Mouse (Mus musculus): ENCODE measurements around the gene Clec4a3. TPM values are rescaled to one million over a fixed set of nuclear protein-coding genes. Genes with fewer than 3 reads are reported as not detected.

Gene Clec4a3
- total RNA-seq (2023; ENCODE audit: inconsistent age), result 3.7 to 7.1 TPM (median 4.7 TPM) in 4 replicates

DNA sequence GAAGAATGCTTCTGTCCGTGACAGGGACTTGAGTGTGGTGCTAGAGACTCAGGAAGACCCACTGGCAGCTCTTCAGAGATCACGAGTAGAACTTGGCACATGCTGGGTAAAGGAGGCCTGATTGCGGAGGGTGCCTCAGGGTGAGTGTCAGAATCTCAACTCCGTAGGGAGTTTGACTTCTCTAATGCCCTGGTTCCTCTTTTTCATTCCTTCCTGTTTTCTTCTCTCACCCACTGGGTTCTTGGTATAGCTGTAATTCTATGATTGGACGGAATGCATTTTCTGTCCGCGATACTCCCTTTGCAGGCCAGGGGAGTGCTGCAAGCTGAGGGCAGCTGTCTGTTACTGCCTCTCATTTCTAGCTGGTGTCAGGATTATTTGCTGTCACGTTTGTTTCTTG is at the start of gene Clec4a3:
TSS of gene Clec4a3 (plus strand) at position 115 of the 400 bp plus-strand sequence.

GRCm38 (mm10) chr6:122921451-122921850 is 30.9 kb upstream of the Clec4a3 start, which contains the start of gene Clec4a1:
Clec4a1 (plus strand) TSS chr6:122921848.

GRCm38 (mm10) chr6:122989876-122990437 is 37.6 kb downstream of the Clec4a3 start, which contains the start of gene Clec4a4:
Clec4a4 (plus strand) TSS chr6:122990367.

Other genes with a start within 250 kb of the Clec4a3 start
- not detected in 4 replicates for gene Nanog, start 245.0 kb upstream of the Clec4a3 start, total RNA-seq (2023; ENCODE audit: inconsistent age)
- 40.7 to 45.9 TPM (median 42.3 TPM) in 4 replicates for gene Slc2a3, start 150.9 kb upstream of the Clec4a3 start, total RNA-seq (2023; ENCODE audit: inconsistent age)
- gene Foxj2, start 132.6 kb upstream of the Clec4a3 start, total RNA-seq (2023; ENCODE audit: inconsistent age), result 46.0 to 56.6 TPM (median 53.8 TPM) in 4 replicates
- 0.12 TPM in 1 of 4 replicates, not detected in the others for gene C3ar1, start 96.4 kb upstream of the Clec4a3 start, total RNA-seq (2023; ENCODE audit: inconsistent age)
- gene Necap1, start 78.0 kb upstream of the Clec4a3 start, total RNA-seq (2023; ENCODE audit: inconsistent age), result 89.8 to 104 TPM (median 99.7 TPM) in 4 replicates
- gene Clec4a1, start 30.7 kb upstream of the Clec4a3 start, total RNA-seq (2023; ENCODE audit: inconsistent age), result 0.42 to 1.4 TPM (median 0.89 TPM) in 4 replicates
- gene Clec4a4, start 37.9 kb downstream of the Clec4a3 start, total RNA-seq (2023; ENCODE audit: inconsistent age), result 0.71 TPM in 1 of 4 replicates, not detected in the others
- gene Clec4b1, start 97.4 kb downstream of the Clec4a3 start, total RNA-seq (2023; ENCODE audit: inconsistent age), result not detected in 4 replicates
- gene Clec4a2, start 153.9 kb downstream of the Clec4a3 start, total RNA-seq (2023; ENCODE audit: inconsistent age), result 1.3 to 1.8 TPM (median 1.6 TPM) in 4 replicates
- gene Clec4b2, start 220.4 kb downstream of the Clec4a3 start, total RNA-seq (2023; ENCODE audit: inconsistent age), result not detected in 4 replicates